Mouse (Mus musculus): ENCODE data around the gene Arhgap45.

Arhgap45 gene

DNA sequence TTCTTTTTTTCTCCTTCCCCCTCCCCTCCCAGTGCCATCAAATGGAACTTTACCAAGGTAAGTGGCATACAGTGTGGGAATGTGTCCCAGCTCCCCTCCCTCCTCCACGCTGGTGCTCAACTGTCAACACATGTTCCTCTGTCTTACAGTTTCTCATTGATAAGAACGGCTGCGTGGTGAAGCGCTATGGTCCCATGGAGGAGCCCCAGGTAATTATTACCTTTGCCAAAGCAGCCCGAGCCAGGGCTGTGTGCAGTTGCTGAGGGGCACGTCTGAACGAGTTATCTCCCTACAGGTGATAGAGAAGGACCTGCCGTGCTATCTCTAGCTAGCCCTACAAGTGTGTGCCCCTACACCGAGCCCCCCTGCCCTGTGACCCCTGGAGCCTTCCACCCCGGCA, 39.4 kb downstream of the Arhgap45 start:
- DNase-seq (ENCODE audit: low read depth, low spot score) = no peak

DNA sequence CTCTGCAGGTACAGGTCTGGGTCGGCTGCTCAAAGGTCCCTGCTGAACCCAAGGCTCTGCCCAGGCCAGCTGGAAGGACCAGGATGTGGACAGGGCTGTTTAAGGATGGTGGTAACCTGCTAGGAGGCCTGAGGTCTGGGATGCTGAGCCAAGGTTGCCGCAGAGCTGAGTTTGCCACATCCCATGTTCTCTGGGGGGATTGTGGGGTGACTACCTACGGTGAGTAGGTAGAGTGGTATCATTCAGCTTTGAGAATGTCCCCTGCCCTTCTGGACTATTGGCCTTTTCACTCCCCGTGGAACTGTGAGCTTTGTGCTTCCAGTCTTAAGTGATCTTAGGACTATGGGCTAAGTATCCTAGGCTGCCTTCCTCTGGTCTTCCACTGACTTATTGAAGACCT, 40.1 kb downstream of the Arhgap45 start:
- no peak for DNase-seq (ENCODE audit: low read depth, low spot score)

DNA sequence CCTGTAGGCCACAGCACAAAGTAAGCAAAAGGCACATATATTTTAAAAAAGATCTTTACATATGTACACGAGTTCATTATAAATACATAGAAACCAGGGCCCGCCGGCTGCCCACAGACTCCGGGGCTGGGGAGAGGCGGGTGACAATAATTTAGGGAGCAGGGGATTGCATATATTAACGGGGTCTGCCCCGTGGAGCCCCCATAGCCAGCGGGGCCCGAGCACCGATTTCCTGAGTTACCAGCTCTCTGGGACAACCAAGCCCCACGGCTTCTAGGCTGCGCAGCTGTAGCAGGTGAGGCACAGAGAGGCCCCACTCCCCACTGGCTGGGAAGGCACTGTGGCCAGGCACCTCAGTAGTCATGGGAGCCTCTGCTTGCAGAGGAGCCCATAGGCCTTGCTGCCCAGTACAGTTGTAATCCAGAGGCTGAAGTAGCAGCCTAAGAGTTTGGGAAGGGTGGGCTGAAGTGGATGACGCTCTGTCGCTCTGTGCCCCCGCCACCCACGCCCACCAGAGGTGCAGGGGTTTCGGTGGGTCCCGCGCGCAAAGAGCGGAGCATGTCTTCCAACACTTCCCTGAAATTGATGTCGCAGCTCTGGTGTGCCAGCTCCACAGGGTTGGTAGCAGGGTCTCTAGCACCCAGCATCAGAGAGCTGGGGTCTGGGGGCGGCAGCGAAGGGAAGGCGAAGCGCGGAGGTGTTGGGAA, 40.7 kb downstream of the Arhgap45 start:
- DNase-seq (ENCODE audit: low read depth, low spot score) = no peak

DNA sequence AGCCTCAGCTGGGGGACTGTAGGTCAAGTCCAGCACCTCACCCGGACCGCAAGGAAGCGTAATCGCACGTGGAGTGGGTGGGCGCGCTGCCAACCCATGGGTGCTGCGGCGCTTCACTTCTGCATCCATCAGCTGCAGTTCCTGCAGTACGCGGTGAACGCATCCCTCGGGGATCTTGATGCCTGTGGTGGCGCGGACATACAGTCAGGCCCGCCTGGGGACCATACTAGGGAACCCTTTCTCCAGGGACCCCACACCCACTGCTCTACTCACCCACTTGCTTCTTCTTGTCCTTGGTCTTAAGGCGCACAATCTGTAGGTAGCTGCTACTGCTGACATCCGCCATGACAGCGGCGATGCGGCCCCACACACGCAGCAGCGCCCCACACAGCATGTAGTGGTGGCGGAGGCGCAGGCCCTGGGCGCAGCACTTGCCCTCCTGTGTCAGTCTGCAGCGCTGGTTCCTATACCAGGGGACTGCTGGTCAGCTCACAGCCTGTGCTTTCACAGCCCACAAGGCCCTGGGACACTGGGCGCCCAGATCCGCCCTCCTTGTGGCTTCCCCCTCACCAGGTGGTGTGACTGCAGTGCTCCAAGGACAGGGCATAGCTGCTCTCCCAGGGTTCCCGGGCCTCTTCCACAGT, 41.4 kb downstream of the Arhgap45 start:
- DNase-seq (ENCODE audit: low read depth, low spot score) = no peak

DNA sequence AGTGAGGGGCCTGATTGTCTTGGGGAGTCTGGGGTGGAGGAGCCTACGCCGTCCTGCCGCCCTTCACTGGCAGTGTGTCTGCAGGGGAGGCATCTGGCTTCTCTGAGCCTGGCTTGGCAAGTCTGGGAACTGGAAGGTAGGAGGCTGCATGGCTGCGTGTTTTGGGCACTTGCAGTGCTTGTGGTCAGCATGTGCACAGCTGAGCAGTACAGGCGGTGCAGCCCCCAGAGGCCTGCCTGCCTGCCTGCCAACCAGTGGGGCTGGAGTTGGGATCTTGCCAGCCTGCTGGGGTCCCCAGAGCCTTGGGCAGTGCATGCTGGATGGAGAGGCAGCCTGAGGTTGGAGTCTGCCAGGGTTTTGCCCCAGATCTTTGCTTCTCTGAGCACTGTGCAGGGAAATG, 46.7 kb downstream of the Arhgap45 start:
- DNase-seq (ENCODE audit: low read depth, low spot score) = no peak

DNA sequence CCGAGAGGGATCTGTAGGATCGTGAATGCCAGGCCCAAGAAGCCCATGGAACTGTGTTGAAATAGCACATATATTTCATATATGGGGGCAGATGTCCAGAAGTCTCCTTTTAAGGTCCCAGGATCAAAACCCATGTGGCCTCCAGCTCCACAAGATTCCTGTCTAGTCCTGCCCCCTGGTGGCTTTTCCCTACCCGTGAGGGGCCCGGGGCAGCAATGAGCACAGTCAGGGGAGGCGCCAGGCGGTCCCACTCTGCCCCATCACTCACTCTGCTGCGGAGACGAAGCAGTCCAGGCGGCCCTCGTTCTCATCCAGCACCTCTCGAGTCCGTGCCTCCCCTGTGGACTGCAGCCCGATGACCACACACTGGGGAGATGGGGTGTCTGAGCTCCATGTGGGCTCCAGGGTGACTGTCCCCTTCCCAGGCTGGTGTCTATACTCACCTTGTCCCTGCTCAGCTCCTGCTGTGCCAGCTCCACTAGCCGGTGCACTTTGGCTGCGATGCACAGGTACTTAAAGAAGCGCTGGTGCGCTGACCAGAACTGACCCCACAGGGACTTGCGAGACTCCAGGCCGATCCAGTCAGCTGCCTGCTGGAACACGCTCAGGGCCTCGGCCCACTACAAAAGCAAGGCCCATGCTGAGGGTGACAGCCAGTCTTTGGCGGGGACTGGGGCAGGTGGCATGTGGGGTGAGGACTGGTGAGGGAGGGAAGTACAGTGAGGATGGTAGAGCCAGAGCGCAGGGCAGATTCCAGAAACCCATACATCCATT, 47.6 kb downstream of the Arhgap45 start:
- DNase-seq (ENCODE audit: low read depth, low spot score) = no peak

DNA sequence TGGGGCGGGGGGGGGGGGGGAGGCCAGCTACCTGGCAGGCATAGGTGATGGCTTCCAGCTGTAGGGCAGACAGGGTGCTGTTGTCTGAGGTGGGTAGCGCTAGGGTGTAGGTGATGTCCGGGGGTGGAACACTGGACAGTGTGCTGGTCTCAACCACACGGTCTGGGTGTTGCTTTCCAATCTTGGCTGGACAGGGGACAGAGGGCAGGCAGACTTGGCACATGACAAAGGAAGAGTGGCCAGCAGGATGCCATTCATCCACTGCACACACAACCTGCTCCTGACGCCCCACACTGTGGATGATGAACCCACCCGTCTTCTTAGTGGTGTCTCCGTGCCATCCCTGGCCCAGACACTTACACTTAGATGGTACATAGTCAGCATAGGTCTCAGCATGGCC, 52.8 kb downstream of the Arhgap45 start:
- no peak for DNase-seq (ENCODE audit: low read depth, low spot score)

DNA sequence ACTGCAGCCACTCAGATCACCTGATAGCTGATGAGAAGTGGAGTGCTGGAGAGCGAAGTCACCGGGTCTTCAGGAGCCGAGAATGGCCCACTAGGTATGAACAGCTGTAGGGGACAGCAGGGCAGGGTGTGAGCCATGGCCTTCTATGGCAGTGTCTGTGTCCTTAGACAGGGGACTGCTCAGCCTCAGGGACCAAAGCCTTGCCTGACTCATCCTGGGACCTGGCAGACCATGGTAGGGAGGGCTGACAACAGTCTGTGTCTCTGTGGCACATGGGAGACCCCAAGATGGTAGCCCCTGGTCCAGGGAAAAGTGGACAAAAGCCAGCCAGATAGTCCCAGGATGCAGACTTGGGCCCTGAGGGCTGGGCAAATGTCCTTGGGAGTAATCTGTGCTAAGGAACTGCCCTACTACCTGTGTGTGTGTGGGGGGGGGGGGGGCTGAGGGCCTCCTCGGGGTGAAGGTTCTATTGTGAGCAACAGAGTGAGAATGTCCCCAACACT, 53.5 kb downstream of the Arhgap45 start:
- no peak for DNase-seq (ENCODE audit: low read depth, low spot score)

DNA sequence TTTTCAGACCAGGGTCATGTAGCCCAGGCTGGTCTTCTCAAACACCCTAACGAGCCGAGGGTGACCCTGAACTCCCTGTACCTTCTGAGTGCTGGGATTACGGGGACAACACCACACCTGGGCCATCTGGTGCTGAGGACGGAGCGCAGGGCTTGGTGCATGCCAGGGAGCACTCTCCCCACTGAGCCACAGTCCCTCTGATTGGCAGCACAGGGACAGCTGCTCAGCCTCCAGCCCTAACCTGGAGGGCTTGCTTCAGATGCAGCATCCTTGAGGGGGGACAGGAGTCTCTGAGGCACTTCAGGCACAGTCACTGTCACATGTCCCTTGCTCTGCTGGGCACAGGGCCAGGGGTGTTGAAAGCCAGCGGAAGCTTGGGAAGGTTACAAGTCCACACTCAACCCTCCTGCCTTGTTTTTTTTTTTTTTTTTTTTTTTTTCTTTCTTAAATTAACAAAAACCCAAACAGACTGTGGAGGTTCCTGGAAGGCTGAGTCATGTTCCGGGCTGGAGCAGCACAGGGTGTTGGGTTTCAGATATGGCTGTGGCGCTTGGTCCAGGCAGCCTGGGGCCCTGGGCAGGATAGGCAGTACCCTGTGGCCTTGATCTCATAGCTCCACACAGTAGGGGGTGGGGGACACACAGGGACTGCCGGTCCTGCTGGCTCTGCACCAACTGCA, 54.5 kb downstream of the Arhgap45 start:
- DNase-seq (ENCODE audit: low read depth, low spot score) = peak; percentile 40

DNA sequence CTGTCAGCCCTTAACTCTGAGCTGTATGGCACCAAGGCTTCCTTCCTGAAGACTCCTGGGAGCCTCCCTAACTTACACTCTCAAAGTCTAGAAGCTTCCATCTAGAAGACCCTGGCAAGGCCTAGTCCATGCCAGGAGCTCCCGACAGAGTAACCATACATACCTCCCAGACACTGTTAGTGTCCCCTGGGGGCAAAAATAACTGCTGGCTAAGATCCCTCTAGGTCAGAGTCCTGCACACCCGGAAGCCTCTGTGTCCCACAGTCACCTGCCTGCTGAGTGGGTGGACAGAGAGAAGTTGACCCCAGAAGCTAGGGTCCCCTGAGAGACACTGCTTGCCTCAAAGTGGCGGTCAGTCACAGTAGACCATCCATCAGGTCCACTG, 55.1 kb downstream of the Arhgap45 start:
- no peak for DNase-seq (ENCODE audit: low read depth, low spot score)

DNA sequence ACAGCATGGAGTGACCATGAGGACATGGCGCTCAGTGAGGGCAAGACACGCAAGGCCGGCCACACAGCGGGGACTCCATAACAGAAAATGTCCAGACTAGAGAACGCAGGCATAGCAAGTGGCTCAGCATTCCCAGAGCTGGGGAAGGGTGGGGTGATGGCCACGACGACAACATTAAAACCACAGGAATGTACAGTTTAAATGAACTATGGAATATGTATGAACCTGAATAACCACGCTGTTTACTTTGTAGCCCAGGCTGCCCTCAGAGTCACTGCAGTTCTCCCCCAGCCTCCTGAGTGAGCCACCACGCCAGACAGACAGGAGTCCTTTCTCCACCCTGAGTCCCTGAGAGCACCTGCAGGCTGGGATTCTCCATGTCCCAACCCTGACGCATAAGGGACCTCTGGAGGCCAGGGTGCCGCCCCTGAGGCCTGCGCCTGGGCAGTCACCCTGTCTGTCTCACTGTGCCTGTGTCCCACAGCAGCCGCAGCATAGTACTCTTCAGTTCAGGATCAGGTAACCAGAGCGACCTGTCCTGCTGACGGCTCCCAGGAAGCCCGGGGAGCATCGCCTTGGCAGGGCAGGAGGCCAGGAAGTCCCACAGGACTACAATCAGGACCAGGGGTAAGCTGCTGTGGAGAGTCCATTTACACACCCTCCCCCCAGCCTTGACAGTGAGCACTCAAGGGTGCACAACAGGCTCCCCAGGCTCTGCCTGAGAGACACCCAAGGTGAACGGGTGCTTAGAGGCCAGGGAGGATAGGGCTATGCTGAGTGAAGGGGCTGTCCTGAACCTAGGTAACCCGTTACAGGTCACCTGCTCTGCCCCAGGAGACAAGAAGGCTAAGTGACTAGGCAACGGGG, 56.4 kb downstream of the Arhgap45 start:
- no peak for DNase-seq (ENCODE audit: low read depth, low spot score)

DNA sequence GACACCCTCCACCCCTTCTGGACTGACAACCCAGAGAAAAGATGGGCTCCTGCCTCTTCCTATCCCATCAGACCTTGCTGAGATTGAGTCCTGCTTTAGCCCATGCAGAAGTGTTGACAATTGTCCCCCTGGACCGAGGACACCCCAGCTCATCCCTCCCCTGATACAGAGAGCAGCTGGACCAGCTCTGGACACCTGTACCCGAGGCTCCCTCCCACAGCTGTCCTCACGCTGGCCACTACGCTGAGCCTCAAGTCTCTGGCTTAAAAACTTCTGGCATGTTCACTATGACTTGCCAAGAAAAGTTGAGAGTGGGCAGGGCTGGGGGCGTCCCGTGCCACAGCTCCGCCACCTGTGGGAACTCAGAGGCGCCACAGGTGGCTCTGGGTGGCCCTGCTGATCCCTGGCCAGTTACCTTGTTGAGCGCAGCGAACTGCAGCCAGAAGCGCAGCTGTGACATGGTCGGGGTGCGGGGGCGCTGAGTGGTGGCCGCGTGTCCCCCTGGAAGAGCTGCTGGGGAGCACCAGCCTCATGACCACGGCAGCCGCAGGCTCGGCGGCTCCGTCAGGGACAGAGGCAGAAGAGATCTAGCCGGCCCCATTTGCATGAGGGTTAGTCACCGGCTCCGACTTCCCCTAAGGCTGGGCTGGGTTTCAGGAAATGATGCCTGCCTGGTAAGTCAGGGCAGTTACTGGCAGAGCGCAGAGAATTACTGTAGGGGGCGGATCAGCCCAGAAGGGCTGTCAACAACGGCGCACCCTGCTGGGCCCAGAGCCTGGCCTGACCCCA, 58.6 kb downstream of the Arhgap45 start:
- no peak for DNase-seq (ENCODE audit: low read depth, low spot score)

DNA sequence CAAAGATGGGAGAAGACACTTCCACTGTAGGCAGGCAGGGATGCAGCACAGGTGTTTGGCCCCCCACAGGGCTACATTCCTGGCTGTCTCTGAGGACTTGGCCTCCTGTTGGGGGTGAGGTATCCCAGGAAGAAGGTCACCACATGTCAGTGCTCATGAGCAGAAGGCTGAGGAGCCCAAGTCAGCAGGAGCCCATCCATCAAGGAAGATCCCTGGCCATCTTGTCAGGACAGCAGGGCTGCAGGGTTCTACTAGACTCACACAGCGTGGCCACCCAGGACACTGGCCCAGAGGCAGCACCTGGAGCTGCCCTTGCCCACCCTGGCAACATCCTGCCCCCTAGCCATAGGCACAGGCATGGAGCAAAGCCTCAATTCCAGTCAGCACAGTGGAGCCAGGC, 59.5 kb downstream of the Arhgap45 start:
- DNase-seq (ENCODE audit: low read depth, low spot score) = no peak

DNA sequence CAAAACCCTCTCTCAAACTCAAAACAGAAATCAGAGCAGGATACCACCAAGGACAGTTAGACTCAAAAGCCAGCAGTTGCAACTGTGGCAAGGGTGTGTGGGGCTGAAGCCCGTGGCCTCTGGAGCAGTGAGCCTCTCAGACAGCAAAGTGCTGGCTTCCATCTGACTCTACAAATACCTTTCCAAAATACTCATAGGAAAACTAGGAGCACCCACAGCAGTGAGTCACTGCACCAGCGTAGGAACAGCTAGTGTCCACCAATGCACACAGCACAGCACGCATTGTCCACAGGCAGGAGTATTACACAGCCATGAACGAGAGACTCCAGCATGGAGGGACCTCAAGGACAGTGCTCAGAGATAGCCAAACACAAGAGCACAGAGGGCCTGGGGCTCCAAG, 59.9 kb downstream of the Arhgap45 start:
- no peak for DNase-seq (ENCODE audit: low read depth, low spot score)

DNA sequence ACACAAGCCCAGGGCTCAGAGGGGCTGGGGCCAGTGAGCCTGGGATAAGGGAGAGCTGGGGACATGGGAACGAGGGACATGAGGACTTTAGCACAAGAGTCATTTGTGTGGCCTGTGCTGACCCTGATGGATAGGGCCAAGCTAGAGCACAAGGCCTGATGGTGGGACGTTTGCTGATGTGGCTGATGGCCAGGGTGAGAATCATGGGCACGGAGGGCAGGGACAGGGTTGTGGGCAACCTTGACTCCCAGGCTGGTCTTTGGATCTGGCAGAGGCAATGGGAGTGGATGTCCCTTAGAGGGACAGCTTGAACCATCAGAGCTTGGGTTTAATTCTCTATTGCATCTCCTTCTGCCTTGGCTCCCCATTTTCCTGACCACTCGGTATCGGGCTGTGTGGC, 60.9 kb downstream of the Arhgap45 start:
- no peak for DNase-seq (ENCODE audit: low read depth, low spot score)

DNA sequence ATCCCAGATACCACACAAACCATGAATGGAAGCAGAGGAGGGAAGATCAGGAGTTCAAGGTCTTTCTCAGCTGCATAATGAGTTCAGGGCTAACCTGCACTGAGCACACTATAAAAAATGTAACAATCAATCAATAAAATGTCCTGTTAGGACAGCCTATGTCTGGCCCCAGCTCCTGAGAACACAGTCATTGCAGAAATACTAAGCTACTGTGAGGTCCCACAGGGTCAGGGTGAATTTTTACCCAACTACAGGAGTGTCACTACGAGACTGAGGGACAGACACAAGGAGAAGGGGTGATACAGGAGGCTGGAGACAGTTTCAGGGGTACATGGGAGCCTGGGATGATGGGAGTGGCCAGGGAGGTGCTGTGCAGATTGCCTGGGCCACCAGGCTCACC, 61.9 kb downstream of the Arhgap45 start:
- no peak for DNase-seq (ENCODE audit: low read depth, low spot score)

DNA sequence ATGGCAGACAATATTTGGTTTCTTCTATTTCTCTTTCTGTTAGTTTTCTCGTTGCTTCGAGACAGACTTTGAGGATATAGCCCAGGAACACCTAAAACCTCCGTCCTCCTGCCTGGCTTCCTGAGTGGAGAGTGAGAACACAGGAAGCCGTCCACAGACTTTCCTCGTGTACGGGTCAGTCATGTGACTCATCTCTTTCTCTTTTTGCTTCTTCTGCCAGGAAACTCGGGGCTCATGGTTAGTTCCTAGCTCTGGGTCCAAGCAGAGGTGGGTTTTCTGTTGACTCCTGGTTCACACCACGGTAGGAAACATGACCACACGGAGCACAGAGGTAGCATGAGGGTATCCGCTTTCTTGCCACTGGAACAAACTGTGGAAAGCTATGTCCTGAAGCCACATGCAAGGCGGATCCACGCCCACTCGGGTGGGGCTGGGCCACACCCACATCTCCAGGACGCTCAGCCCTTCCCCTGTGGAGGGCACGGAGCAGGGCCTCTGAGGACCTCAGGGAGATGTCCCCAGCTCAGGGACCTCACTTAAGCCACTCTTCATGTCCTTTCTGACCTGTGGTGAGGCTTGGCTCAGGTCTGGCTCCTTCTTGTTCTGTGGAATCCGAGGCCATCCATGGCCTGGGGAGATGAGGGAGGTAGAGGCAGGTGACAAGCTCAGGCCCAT, 64.1 kb downstream of the Arhgap45 start:
- DNase-seq (ENCODE audit: low read depth, low spot score) = no peak
